Mouse (Mus musculus) hindbrain, embryonic 11.5 days (tissue): Measurements from ENCODE around the gene Sirpb1a. TPM values are rescaled to one million over a fixed set of nuclear protein-coding genes. Genes with fewer than 3 reads are reported as not detected.
"Not testable (repeated sequence)": the region's sequence is repeated elsewhere in the genome, so short reads cannot be mapped to it uniquely, and the experiment has no call there.

Source experiments
- ATAC-seq: fragments of 200-750 bp; cut with Nextera tagmentation; 2 replicates; pipeline ENCODE4 v1.8.0; 2017; ENCODE audit warnings: mild to moderate bottlenecking, moderate TSS enrichment, moderate library complexity; ENCODE audit not compliant: low FRiP score
- DNase-seq: peaks from one replicate; pipeline ENCODE4 v3.0.0-alpha.2; 2015; ENCODE audit warnings: low spot score
- H3K27ac ChIP-seq: fragments of 300-500 bp; sonication (generic); 2 replicates; pipeline ENCODE4 v1.5.1; 2014; ENCODE audit warnings: mild to moderate bottlenecking, low read depth, low read length
- H3K27me3 ChIP-seq: fragments of 300-500 bp; sonication (generic); 2 replicates; pipeline ENCODE4 v1.6.1; 2014; ENCODE audit warnings: mild to moderate bottlenecking, low read length, moderate library complexity, mixed read lengths; ENCODE audit not compliant: control insufficient read depth, insufficient read depth
- H3K36me3 ChIP-seq: fragments of 300-500 bp; sonication (generic); 2 replicates; pipeline ENCODE4 v1.6.1; 2014; ENCODE audit warnings: mild to moderate bottlenecking, low read length, moderate library complexity, mixed read lengths; ENCODE audit not compliant: control insufficient read depth, insufficient read depth
- H3K4me1 ChIP-seq: fragments of 300-500 bp; sonication (generic); replicated peaks from 2 replicates; pipeline ENCODE4 v1.6.1; 2014; ENCODE audit warnings: low read length, mixed read lengths; ENCODE audit not compliant: control insufficient read depth, insufficient read depth
- H3K4me2 ChIP-seq: fragments of 300-500 bp; sonication (generic); replicated peaks from 2 replicates; pipeline ENCODE4 v1.6.1; 2014; ENCODE audit warnings: mild to moderate bottlenecking, low read depth, low read length
- H3K4me3 ChIP-seq: fragments of 300-500 bp; sonication (generic); 2 replicates; pipeline ENCODE4 v1.5.1; 2014; ENCODE audit warnings: low read depth, low read length
- H3K9ac ChIP-seq: fragments of 300-500 bp; sonication (generic); 2 replicates; pipeline ENCODE4 v1.6.1; 2014; ENCODE audit warnings: low read depth, low read length
- H3K9me3 ChIP-seq: fragments of 300-500 bp; sonication (generic); 2 replicates; pipeline ENCODE4 v1.6.1; 2016; ENCODE audit warnings: low read length; ENCODE audit not compliant: control insufficient read depth
- WGBS: fragments of 180-500 bp; shearing (Covaris S2); extraction: QIAGEN DNeasy Blood & Tissue Kit; methylation state at CpG from one replicate; pipeline ENCODE4 v1.1.7; 2014; 5-methylcytosine and 5-hydroxymethylcytosine counted together
- polyA plus RNA-seq: library from polyadenylated mRNA; unstranded; fragments of >200 nt; fragmentation: Nextera tagmentation; extraction: Ambion mirVana; gene quantifications from 2 replicates; pipeline ENCODE4 v1.2.1, GENCODE M21; 2014

Gene Sirpb1a
- not detected in 2 replicates for polyA plus RNA-seq

DNA sequence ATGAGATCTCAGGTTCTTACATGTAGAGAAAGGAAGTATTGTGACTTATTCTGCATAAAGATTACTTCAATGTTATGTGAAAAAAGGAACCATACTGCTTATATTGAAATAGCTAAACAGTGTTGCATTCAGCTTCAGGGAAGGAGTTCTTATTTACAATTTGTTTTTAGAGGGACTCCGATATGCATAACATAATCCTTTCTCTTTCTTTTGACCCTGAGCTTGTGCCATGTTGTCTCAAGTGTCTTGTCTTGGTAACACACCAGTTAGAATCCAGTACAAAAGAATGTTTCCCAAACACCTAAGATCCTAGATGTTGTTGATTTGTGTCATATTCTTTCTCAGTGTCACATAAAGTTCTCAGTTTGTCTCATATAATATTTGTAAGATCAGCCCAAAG is at the start of gene Sirpb1a:
TSS of gene Sirpb1a (minus strand) at position 74 of the 400 bp plus-strand sequence.
- not testable (repeated sequence) for H3K9me3 ChIP-seq, H3K9ac ChIP-seq, H3K4me3 ChIP-seq, H3K4me1 ChIP-seq, DNase-seq, ATAC-seq, H3K4me2 ChIP-seq, H3K27me3 ChIP-seq, H3K27ac ChIP-seq, H3K36me3 ChIP-seq
- 93% methylated on average over 1 of the region's 1 CpGs for WGBS

DNA sequence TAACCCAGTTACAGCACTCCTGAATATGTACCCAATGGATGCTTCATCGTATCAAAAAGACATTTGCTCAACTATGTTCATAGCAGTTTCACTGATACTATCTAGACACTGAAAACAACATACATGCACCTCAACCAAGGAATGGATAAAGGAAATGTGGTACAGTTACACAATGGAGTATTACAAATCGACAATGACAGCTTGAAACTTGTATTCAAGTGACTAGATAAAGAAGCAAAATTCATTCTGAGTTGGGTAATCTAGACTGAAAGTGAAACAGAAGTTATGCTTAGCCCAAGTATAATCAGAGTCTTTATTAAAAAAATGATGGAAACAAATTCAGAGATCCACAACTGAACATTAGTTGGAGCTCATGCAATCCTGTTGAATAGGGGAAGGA is 48.5 kb upstream of the Sirpb1a start:
- H3K4me3 ChIP-seq, H3K27ac ChIP-seq, H3K27me3 ChIP-seq, H3K4me1 ChIP-seq, H3K4me2 ChIP-seq, ATAC-seq, DNase-seq, H3K9me3 ChIP-seq, H3K9ac ChIP-seq, H3K36me3 ChIP-seq: not testable (repeated sequence)
- 85% methylated on average over 1 of the region's 2 CpGs for WGBS

DNA sequence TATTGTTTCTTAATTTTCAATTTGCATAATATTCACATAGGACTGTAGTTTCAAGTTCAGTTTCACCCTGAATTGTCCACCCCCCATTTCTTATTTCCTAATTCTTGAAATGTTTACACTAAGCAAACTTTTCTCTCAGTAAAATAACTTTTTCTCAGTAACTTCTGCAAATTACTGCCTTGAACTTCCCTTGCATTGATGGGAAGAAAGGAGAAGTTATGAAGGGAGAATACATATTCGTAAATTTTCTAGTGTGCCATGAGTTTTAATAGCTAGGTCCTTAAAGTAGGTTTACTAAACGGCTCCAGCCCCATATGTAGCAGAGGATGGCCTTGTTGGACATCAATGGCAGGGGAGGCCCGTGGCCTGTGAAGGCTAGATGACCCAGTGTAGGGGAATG is 43.8 kb upstream of the Sirpb1a start:
- WGBS = 88% methylated on average over 1 of the region's 3 CpGs
- not testable (repeated sequence) for H3K4me2 ChIP-seq, H3K27ac ChIP-seq, H3K4me1 ChIP-seq, DNase-seq, H3K9ac ChIP-seq, ATAC-seq, H3K36me3 ChIP-seq, H3K27me3 ChIP-seq, H3K9me3 ChIP-seq, H3K4me3 ChIP-seq

DNA sequence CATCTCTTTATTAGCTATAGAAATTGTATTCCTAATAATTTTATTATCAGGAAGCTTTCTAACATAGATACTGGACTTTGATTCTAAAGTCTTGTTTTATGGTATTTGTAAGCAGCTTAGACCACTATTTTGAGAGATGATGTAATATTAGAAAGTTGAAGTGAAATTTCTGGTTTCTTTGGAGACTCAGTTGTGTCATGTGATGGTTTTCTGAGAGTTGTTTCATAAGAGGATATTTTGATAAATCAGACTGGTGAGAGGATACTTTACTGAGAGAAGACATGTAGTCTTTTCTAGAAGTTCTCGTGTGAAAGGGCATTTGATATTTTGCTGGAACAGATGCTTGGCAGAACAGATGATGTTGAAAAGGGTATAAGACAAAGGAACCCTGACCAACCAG is 17.6 kb upstream of the Sirpb1a start:
- H3K36me3 ChIP-seq, H3K27ac ChIP-seq, DNase-seq, H3K4me1 ChIP-seq, H3K4me3 ChIP-seq, H3K9me3 ChIP-seq, H3K4me2 ChIP-seq, ATAC-seq, H3K9ac ChIP-seq, H3K27me3 ChIP-seq: not testable (repeated sequence)
- WGBS = 86% methylated on average over 1 of the region's 1 CpGs

DNA sequence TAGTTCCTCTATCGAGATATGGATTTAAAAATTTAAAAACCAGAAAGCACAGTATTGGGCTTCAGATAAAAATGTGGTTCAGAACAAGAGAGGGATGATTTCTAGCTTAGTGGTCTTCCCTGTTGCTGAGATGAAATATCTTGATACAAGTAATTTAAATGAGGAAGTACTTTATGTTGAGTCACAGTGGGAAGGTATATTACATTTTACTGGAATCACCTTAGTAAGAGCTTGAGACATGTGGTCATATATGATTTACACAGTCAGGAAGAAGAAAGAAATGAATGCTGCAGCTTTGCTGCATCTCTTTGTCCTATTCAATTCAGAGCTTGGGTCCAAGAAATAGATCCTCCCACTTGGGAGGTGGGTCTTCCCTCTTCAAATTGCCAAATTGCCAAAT is 13.5 kb upstream of the Sirpb1a start:
- not testable (repeated sequence) for DNase-seq, H3K36me3 ChIP-seq, H3K4me3 ChIP-seq, H3K4me2 ChIP-seq, H3K9ac ChIP-seq, ATAC-seq, H3K4me1 ChIP-seq, H3K9me3 ChIP-seq, H3K27ac ChIP-seq, H3K27me3 ChIP-seq
- 57% methylated on average over 1 of the region's 1 CpGs for WGBS

DNA sequence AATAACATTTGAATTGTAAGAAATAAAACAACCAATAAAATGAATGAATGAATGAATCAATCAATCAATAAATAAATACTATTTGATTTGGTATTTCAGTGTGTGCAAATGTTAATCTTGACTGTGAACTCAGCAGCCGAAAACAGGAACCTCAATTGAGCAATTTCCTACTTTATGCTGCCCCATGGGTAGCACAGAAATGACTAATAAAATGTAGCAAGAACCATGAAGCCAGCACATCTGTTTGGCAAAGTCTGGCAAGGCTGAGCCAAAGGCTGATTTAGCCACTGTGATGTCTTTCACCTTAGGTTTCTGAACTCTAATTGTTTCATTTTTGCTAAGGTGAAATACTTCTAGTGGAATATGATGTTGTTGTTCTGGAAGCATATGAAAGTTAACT is 1.6 kb upstream of the Sirpb1a start:
- Histone ChIP-seq H3K4me2 (no peak overlapping the region), H3K9me3 (no peaks in the 10 kb centered on the region), H3K36me3 (no peaks in the 10 kb centered on the region), H3K27ac (no peak overlapping the region), H3K4me3 (no peak overlapping the region), H3K9ac (no peak overlapping the region), H3K4me1 (no peaks in the 10 kb centered on the region), H3K27me3 (no peaks in the 10 kb centered on the region)
- WGBS = 90% methylated on average over 1 of the region's 1 CpGs
- ATAC-seq = no peak
- DNase-seq = no peak

DNA sequence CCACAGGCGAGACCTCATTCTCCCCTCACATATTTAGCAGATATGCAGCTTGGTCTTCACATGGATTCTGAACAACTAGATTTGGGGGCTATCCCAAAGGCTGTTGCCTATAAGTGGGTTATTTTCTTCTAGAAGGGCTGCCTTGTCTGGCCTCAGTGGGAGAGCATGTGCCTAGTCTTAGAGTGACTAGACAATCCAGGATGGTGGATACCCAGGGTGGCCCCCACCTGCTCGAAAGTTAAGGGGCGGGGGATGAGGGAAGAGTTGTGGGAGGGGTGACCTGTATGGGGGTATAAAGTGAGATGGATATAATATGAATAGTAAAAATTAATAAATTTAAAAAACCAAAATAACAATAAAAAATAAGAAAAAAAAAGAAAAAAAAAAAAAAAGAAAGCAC is 70.6 kb downstream of the Sirpb1a start:
- H3K4me3 ChIP-seq, H3K9ac ChIP-seq, H3K27me3 ChIP-seq, H3K4me2 ChIP-seq, H3K27ac ChIP-seq, H3K4me1 ChIP-seq, H3K36me3 ChIP-seq, DNase-seq, ATAC-seq, H3K9me3 ChIP-seq: not testable (repeated sequence)
- WGBS = 84% methylated on average over 3 of the region's 3 CpGs

DNA sequence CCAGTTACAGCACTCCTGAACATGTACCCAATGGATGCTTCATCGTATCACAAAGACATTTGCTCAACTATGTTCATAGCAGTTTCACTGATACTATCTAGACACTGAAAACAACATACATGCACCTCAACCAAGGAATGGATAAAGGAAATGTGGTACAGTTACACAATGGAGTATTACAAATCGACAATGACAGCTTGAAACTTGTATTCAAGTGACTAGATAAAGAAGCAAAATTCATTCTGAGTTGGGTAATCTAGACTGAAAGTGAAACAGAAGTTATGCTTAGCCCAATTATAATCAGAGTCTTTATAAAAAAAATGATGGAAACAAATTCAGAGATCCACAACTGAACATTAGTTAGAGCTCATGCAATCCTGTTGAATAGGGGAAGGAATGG is 76.0 kb downstream of the Sirpb1a start:
- not testable (repeated sequence) for H3K4me2 ChIP-seq, H3K27ac ChIP-seq, H3K9me3 ChIP-seq, H3K27me3 ChIP-seq, DNase-seq, ATAC-seq, H3K4me3 ChIP-seq, H3K4me1 ChIP-seq, H3K9ac ChIP-seq, H3K36me3 ChIP-seq
- WGBS = 88% methylated on average over 1 of the region's 2 CpGs

DNA sequence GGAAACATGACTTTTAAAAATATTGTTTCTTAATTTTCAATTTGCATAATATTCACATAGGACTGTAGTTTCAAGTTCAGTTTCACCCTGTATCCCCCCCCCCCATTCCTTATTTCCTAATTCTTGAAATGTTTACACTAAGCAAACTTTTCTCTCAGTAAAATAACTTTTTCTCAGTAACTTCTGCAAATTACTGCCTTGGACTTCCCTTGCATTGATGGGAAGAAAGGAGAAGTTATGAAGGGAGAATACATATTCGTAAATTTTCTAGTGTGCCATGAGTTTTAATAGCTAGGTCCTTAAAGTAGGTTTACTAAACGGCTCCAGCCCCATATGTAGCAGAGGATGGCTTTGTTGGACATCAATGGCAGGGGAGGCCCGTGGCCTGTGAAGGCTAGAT is 80.7 kb downstream of the Sirpb1a start:
- not testable (repeated sequence) for ATAC-seq, H3K4me1 ChIP-seq, DNase-seq, H3K4me2 ChIP-seq, H3K27ac ChIP-seq, H3K9me3 ChIP-seq, H3K4me3 ChIP-seq, H3K27me3 ChIP-seq, H3K36me3 ChIP-seq, H3K9ac ChIP-seq
- 50% methylated on average over 2 of the region's 3 CpGs for WGBS
